Mouse (Mus musculus) limb, embryonic 14.5 days (tissue): Measurements from ENCODE around the gene Phlpp1. TPM values are rescaled to one million over a fixed set of nuclear protein-coding genes. Genes with fewer than 3 reads are reported as not detected.

Experiments
- ATAC-seq: fragments of 200-750 bp; cut with Nextera tagmentation; 2 replicates; pipeline ENCODE4 v1.8.0; 2017; ENCODE audit warnings: low read depth, moderate number of reproducible peaks, moderate TSS enrichment; ENCODE audit not compliant: low FRiP score
- DNase-seq: peaks from one replicate; pipeline ENCODE4 v3.0.0-alpha.2; 2015; ENCODE audit warnings: low spot score
- H3K27ac ChIP-seq: fragments of 300-500 bp; sonication (generic); replicated peaks from 2 replicates; pipeline ENCODE4 v1.5.1; 2014; ENCODE audit warnings: low read depth, mild to moderate bottlenecking, low read length, moderate library complexity, mixed read lengths
- H3K27me3 ChIP-seq: fragments of 300-500 bp; sonication (generic); 2 replicates; pipeline ENCODE4 v1.6.1; 2014; ENCODE audit warnings: low read length, mixed read lengths; ENCODE audit not compliant: control insufficient read depth, insufficient read depth
- H3K36me3 ChIP-seq: fragments of 300-500 bp; sonication (generic); 2 replicates; pipeline ENCODE4 v1.6.1; 2014; ENCODE audit warnings: mild to moderate bottlenecking, low read length, moderate library complexity, mixed read lengths; ENCODE audit not compliant: control insufficient read depth, insufficient read depth
- H3K4me1 ChIP-seq: fragments of 300-500 bp; sonication (generic); 2 replicates; pipeline ENCODE4 v1.6.1; 2014; ENCODE audit warnings: antibody characterized with exemption, low read length, mixed read lengths; ENCODE audit not compliant: control insufficient read depth, insufficient read depth
- H3K4me2 ChIP-seq: fragments of 300-500 bp; sonication (generic); replicated peaks from 2 replicates; pipeline ENCODE4 v1.6.1; 2014; ENCODE audit warnings: low read depth, mild to moderate bottlenecking, low read length, moderate library complexity; ENCODE audit not compliant: severe bottlenecking
- H3K4me3 ChIP-seq: fragments of 300-500 bp; sonication (generic); replicated peaks from 2 replicates; pipeline ENCODE4 v1.5.1; 2014; ENCODE audit warnings: low read length
- H3K9ac ChIP-seq: fragments of 300-500 bp; sonication (generic); 2 replicates; pipeline ENCODE4 v1.6.1; 2014; ENCODE audit warnings: mild to moderate bottlenecking, low read depth, low read length, moderate library complexity; ENCODE audit not compliant: severe bottlenecking
- H3K9me3 ChIP-seq: fragments of 300-500 bp; sonication (generic); 2 replicates; pipeline ENCODE4 v1.6.1; 2016; ENCODE audit warnings: low read length; ENCODE audit not compliant: control insufficient read depth
- POLR2A ChIP-seq: fragments of 200-500 bp; IDR thresholded peaks from 2 replicates; pipeline ENCODE4 v1.8.0; 2012; ENCODE audit warnings: inconsistent platforms, mild to moderate bottlenecking, moderate library complexity, borderline replicate concordance; ENCODE audit not compliant: insufficient read depth, insufficient read length; ENCODE audit errors: extremely low read depth
- WGBS: fragments of 180-500 bp; shearing (Covaris S2); extraction: QIAGEN DNeasy Blood & Tissue Kit; methylation state at CpG from one replicate; pipeline ENCODE4 v1.1.7; 2014; 5-methylcytosine and 5-hydroxymethylcytosine counted together
- polyA plus RNA-seq, 2 experiments: library from polyadenylated mRNA; depleted of rRNA in 1 of 2; stranded (reverse) in 1 of 2; unstranded in 1 of 2; fragments of >200 nt; fragmentation: Nextera tagmentation in 1 of 2; extraction: Ambion mirVana in 1 of 2; gene quantifications; 2 replicates each; pipeline versions ENCODE4 v1.2.1 to v1.2.3; 2012 to 2014

Phlpp1 gene
- polyA plus RNA-seq, 2 experiments, result 3.9 to 9.3 TPM

- H3K27me3 ChIP-seq, result no peaks in the 10 kb centered on the region
- no peaks in the 10 kb centered on the region for H3K4me1 ChIP-seq
- peak; percentile 71 for DNase-seq
- H3K9me3 ChIP-seq, result no peaks in the 10 kb centered on the region
- H3K27ac ChIP-seq, result no peak overlapping the region
- no peak overlapping the region for H3K4me2 ChIP-seq
- 37% methylated on average over 9 of the region's 9 CpGs for WGBS
- no peak; the same call in 1 of the 2 replicates for ATAC-seq
- no peaks in the 10 kb centered on the region for H3K36me3 ChIP-seq
- H3K9ac ChIP-seq, result no peak overlapping the region
- TF ChIP-seq POLR2A, result no peak
- H3K4me3 ChIP-seq, result no peak overlapping the region
Measured at GRCm38 (mm10) chr1:106425128-106425936, 253.8 kb downstream of the Phlpp1 start.

GRCm38 (mm10) chr1:106428170-106428569 is 256.6 kb downstream of the Phlpp1 start:
- ATAC-seq (0 out of 2 replicates have a peak, but pooled peaks have one; percentile 15), DNase-seq (peak; percentile 14)
- no peak for TF ChIP-seq POLR2A
- H3K9ac ChIP-seq, result no peak overlapping the region
- H3K4me3 ChIP-seq, result no peak overlapping the region
- H3K9me3 ChIP-seq, result no peaks in the 10 kb centered on the region
- no peaks in the 10 kb centered on the region for H3K4me1 ChIP-seq
- H3K27ac ChIP-seq, result no peak overlapping the region
- no peak overlapping the region for H3K4me2 ChIP-seq
- WGBS, result 35% methylated on average over 8 of the region's 8 CpGs
- H3K36me3 ChIP-seq, result no peaks in the 10 kb centered on the region
- no peaks in the 10 kb centered on the region for H3K27me3 ChIP-seq

- ATAC-seq, result no peak
- Histone ChIP-seq H3K27me3 (no peaks in the 10 kb centered on the region), H3K4me2 (no peak overlapping the region), H3K9me3 (no peaks in the 10 kb centered on the region), H3K4me1 (no peaks in the 10 kb centered on the region), H3K36me3 (no peaks in the 10 kb centered on the region), H3K4me3 (no peak overlapping the region), H3K27ac (no peak overlapping the region), H3K9ac (no peak overlapping the region)
- no peak for TF ChIP-seq POLR2A
- WGBS, result 36% methylated on average over 4 of the region's 4 CpGs
- no peak for DNase-seq
Measured at GRCm38 (mm10) chr1:106428580-106428979, 257.0 kb downstream of the Phlpp1 start.

- 82% methylated on average over 2 of the region's 2 CpGs for WGBS
- H3K9me3 ChIP-seq, result no peaks in the 10 kb centered on the region
- DNase-seq (no peak), ATAC-seq (no peak)
- no peak overlapping the region for H3K27ac ChIP-seq
- no peak overlapping the region for H3K4me3 ChIP-seq
- no peak for TF ChIP-seq POLR2A
- H3K9ac ChIP-seq, result no peak overlapping the region
- no peak overlapping the region for H3K4me2 ChIP-seq
- no peaks in the 10 kb centered on the region for H3K27me3 ChIP-seq
- H3K36me3 ChIP-seq, result no peaks in the 10 kb centered on the region
- no peaks in the 10 kb centered on the region for H3K4me1 ChIP-seq
Measured at GRCm38 (mm10) chr1:106433580-106433979, 262.0 kb downstream of the Phlpp1 start.

Other genes starting within 250 kb of the Phlpp1 start
- 12.1 and 15.0 TPM in 2 replicates for gene Zcchc2, start 181.3 kb upstream of the Phlpp1 start, polyA plus RNA-seq (2012; rRNA removed)
- 2.8 TPM in 2 replicates for gene Zcchc2, start 181.3 kb upstream of the Phlpp1 start, polyA plus RNA-seq (2014; fragmentation: Nextera tagmentation; extraction: Ambion mirVana)